Mouse (Mus musculus) embryonic fibroblast, embryonic 13.5 days (primary cell): Measurements from ENCODE around the gene Rapgef2.

Experiments
- CTCF ChIP-seq: IDR thresholded peaks from 2 replicates; pipeline ENCODE4 v1.5.1; 2011; ENCODE audit warnings: mild to moderate bottlenecking, control low read depth, low read length, moderate library complexity, borderline replicate concordance; ENCODE audit not compliant: insufficient read depth
- POLR2A ChIP-seq: IDR thresholded peaks from 2 replicates; pipeline ENCODE4 v1.6.1; 2011; ENCODE audit warnings: low read depth, mild to moderate bottlenecking, control low read depth, low read length, moderate library complexity

DNA sequence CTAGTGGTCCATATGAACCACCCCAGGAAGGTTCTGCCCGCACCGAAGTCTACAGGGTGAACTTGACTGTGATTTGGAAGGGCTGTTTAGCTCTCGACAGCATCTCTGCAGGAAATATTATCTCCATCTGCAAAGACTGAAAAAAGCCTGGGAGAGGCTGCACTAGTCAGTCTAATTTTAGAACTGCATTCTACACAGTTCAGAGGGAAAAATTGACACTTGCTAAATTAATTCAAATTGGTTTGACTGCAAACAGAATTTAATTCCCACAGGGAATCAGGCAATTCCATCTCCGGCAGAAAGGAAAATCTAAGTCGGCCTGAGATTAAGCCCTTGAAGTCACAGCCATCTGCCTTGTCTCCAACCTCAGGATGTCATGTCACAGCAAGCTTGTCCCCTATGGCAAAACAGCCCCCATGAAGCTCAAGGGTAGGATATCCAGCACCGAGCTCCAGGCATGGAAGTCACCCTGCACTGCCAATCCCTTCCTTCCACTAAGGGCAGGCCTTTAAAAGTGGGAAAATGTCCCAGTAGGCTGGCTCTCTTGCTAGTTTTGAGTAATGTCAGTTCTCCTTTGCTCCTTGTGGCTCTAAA lies 262.5 kb downstream of the Rapgef2 start:
- TF ChIP-seq CTCF, result no peak
- no peak for TF ChIP-seq POLR2A
